Mouse (Mus musculus) liver, postnatal 0 days (tissue): Measurements from ENCODE around the gene B4gat1.

Experiments used
- CTCF ChIP-seq: sonication (generic); IDR thresholded peaks from 2 replicates; pipeline ENCODE4 v1.5.1; 2016; ENCODE audit warnings: antibody characterized with exemption, low read depth
- EP300 ChIP-seq: IDR thresholded peaks from 2 replicates; pipeline ENCODE4 v1.6.1; 2016; ENCODE audit warnings: antibody characterized with exemption, low read depth, mild to moderate bottlenecking

- TF ChIP-seq CTCF (no peak), EP300 (no peak)
Measured at GRCm38 (mm10) chr19:4990256-4990625, 48.4 kb upstream of the B4gat1 start, which contains the start of gene Npas4.
